Mouse (Mus musculus) midbrain, embryonic 16.5 days (tissue): ENCODE results near the gene Ngrn. TPM values are rescaled to one million over a fixed set of nuclear protein-coding genes. Genes with fewer than 3 reads are reported as not detected.
A peak's percentile ranks its signal among the peaks of the same experiment; 100 is the strongest.

Experiments
- ATAC-seq: fragments of 200-750 bp; cut with Nextera tagmentation; 2 replicates; pipeline ENCODE4 v1.8.0; 2017; ENCODE audit warnings: moderate TSS enrichment
- H3K27ac ChIP-seq: fragments of 300-500 bp; sonication (generic); 2 replicates; pipeline ENCODE4 v1.5.1; 2014; ENCODE audit warnings: mild to moderate bottlenecking, low read length, mixed read lengths
- H3K27me3 ChIP-seq: fragments of 300-500 bp; sonication (generic); 2 replicates; pipeline ENCODE4 v1.6.1; 2014; ENCODE audit warnings: low read depth, low read length, mixed read lengths; ENCODE audit not compliant: control insufficient read depth, insufficient read depth
- H3K36me3 ChIP-seq: fragments of 300-500 bp; sonication (generic); 2 replicates; pipeline ENCODE4 v1.6.1; 2014; ENCODE audit warnings: mild to moderate bottlenecking, low read length, moderate library complexity, mixed read lengths; ENCODE audit not compliant: control insufficient read depth, insufficient read depth
- H3K4me1 ChIP-seq: fragments of 300-500 bp; sonication (generic); 2 replicates; pipeline ENCODE4 v1.6.1; 2014; ENCODE audit warnings: mild to moderate bottlenecking, low read length, mixed read lengths; ENCODE audit not compliant: control insufficient read depth, insufficient read depth
- H3K4me2 ChIP-seq: fragments of 300-500 bp; sonication (generic); 2 replicates; pipeline ENCODE4 v1.6.1; 2014; ENCODE audit warnings: mild to moderate bottlenecking, low read length, mixed read lengths
- H3K4me3 ChIP-seq: fragments of 300-500 bp; sonication (generic); 2 replicates; pipeline ENCODE4 v1.5.1; 2014; ENCODE audit warnings: low read depth, mild to moderate bottlenecking, low read length, moderate library complexity, mixed read lengths
- H3K9ac ChIP-seq: fragments of 300-500 bp; sonication (generic); 2 replicates; pipeline ENCODE4 v1.6.1; 2014; ENCODE audit warnings: low read depth, low read length, mixed read lengths
- H3K9me3 ChIP-seq: fragments of 300-500 bp; sonication (generic); replicated peaks from 2 replicates; pipeline ENCODE4 v1.6.1; 2014; ENCODE audit warnings: mild to moderate bottlenecking, low read length, mixed read lengths; ENCODE audit not compliant: control insufficient read depth, poor library complexity, severe bottlenecking
- WGBS: fragments of 180-500 bp; shearing (Covaris S2); extraction: QIAGEN DNeasy Blood & Tissue Kit; methylation state at CpG from one replicate; pipeline ENCODE4 v1.1.7; 2014; 5-methylcytosine and 5-hydroxymethylcytosine counted together
- polyA plus RNA-seq: library from polyadenylated mRNA; unstranded; fragments of >200 nt; fragmentation: Nextera tagmentation; extraction: Ambion mirVana; gene quantifications from 2 replicates; pipeline ENCODE4 v1.2.1, GENCODE M21; 2015

Gene Ngrn
- polyA plus RNA-seq, 1 experiment from 2014 or later, result 78.5 TPM

DNA sequence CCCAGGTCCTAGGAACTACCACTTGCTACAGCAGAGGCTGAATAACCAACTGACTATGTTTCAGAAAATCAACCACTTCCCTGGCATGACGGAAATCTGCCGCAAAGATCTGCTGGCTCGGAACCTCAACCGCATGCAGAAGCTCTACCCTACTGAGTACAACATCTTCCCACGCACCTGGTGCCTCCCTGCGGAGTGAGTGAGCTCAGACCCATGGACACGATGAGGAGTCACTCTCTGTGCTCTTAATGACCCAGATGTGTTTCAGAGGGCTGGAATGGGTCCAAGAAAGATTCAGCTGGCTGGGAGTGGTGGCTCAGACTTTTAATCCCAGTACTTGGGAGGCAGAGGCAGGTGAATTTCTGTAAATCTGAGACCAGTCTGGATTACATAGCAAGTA, 8.6 kb upstream of the Ngrn start:
- H3K4me1 ChIP-seq, result no peaks in the 10 kb centered on the region
- H3K9me3 ChIP-seq, result no peaks in the 10 kb centered on the region
- no peaks in the 10 kb centered on the region for H3K36me3 ChIP-seq
- H3K27ac ChIP-seq, result no peak overlapping the region
- H3K9ac ChIP-seq, result no peak overlapping the region
- H3K4me3 ChIP-seq, result no peak overlapping the region
- no peak overlapping the region for H3K4me2 ChIP-seq
- WGBS, result 82% methylated on average over 7 of the region's 7 CpGs
- H3K27me3 ChIP-seq, result peaks cover 11% of the 10 kb centered on the region
- ATAC-seq, result no peak

DNA sequence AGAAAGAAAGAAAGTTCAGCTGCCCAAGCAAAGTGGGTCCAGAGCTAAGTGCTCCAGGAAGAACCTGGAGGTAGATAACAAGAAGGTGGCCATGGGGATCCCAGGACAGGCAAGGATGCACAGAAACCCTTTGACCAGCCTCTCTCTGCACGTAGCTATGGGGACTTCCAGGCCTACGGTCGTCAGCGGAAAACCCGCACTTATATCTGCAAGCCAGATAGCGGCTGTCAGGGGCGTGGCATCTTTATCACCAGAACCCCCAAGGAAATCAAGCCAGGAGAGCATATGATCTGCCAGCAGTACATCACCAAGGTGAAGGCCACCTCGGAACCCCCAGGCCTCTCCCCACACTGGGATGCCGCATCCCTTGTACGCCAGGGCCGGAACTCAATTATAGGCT, 8.1 kb upstream of the Ngrn start:
- ATAC-seq, result no peak
- WGBS, result 88% methylated on average over 11 of the region's 11 CpGs
- Histone ChIP-seq H3K27me3 (peaks cover 11% of the 10 kb centered on the region), H3K4me3 (no peak overlapping the region), H3K9me3 (no peaks in the 10 kb centered on the region), H3K27ac (no peak overlapping the region), H3K4me2 (no peak overlapping the region), H3K9ac (no peak overlapping the region), H3K4me1 (no peaks in the 10 kb centered on the region), H3K36me3 (no peaks in the 10 kb centered on the region)

DNA sequence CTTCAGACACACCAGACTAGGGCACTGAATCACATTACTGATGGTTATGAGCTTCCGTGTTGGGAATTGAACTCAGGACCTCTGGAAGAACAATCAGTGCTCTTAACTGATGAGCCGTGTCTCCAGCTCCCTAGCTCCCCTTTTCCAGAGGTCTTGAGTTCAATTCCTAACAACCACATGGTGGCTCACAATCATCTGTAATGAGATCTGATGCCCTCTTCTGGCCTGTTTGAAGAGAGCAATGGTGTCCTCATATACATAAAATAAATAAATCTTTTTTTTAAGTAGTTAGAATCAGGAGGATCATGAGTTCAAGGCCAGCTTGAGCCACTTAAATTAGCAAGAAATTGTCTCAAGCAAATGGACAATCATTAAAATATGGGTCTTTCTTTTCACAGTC, 5.0 kb upstream of the Ngrn start:
- Histone ChIP-seq H3K36me3 (no peaks in the 10 kb centered on the region), H3K9me3 (no peaks in the 10 kb centered on the region), H3K27me3 (peaks cover 32% of the 10 kb centered on the region), H3K4me1 (peaks cover 2% of the 10 kb centered on the region; the same call in 1 of the 2 replicates), H3K4me3 (no peak overlapping the region), H3K27ac (no peak overlapping the region), H3K4me2 (no peak overlapping the region), H3K9ac (no peak overlapping the region)
- 70% methylated on average over 2 of the region's 2 CpGs for WGBS
- ATAC-seq, result no peak

DNA sequence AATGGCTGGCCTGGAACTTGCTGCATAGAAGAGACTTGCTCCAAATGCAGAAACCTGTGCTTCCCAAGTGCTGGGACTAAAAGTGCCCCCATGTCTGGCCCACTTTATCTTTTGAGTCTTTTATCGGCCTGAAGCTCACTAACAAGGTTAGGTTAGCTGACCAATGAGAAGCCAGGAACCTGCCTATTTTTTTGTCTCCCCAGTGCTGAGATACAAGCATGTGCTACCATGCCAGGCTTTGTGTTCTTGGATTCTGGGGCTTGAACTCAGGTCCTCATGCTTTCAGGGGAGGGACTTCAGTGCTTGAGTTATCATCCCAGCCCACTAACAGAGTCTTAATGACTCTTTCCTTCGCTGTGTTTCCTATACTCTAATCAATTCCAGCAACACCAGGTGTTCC, 3.3 kb upstream of the Ngrn start:
- Histone ChIP-seq H3K4me3 (no peak overlapping the region), H3K9ac (no peak overlapping the region), H3K4me1 (peaks cover 9% of the 10 kb centered on the region), H3K9me3 (no peaks in the 10 kb centered on the region), H3K36me3 (no peaks in the 10 kb centered on the region), H3K27me3 (peaks cover 32% of the 10 kb centered on the region), H3K4me2 (no peak overlapping the region), H3K27ac (no peak overlapping the region)
- no peak for ATAC-seq
- 66% methylated on average over 2 of the region's 2 CpGs for WGBS

DNA sequence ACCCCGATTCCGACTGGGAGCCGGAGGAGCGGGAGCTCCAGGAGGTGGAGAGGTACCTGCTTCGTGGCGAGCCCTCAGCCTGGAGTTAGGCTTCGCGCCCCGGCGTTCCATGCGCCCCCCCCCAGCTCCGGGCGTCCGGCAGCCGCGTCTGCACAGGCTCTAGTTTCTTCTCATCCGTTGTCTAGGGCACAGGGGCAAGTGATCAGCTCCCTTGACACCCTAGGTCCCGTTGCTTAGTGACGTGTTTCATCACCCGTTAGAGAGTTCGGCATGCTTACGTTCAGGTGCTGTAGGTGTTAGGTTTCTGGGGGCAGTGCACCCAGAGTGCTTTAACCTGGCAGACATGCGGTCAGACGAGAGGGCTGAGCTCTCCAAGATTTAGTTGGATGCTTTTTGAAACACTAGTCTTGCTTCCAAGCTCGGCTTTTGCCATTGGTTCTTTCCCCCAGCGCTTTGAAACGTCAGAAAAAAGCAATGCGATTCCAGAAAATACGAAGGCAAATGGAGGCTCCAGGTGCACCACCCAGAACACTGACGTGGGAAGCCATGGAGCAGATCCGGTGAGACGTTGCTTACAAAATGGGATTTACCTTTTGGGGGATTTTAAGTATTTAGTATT, 466 bp downstream of the Ngrn start:
- under 1% methylated on average over 31 of the region's 32 CpGs for WGBS
- Histone ChIP-seq H3K4me3 (peak overlapping the region; percentile 71), H3K27ac (peak overlapping the region; percentile 77), H3K27me3 (peaks cover 27% of the 10 kb centered on the region), H3K9ac (peak overlapping the region; percentile 85), H3K4me1 (peaks cover 9% of the 10 kb centered on the region), H3K9me3 (no peaks in the 10 kb centered on the region), H3K4me2 (peak overlapping the region; percentile 72), H3K36me3 (peaks cover 22% of the 10 kb centered on the region)
- ATAC-seq, result peak; percentile 73

DNA sequence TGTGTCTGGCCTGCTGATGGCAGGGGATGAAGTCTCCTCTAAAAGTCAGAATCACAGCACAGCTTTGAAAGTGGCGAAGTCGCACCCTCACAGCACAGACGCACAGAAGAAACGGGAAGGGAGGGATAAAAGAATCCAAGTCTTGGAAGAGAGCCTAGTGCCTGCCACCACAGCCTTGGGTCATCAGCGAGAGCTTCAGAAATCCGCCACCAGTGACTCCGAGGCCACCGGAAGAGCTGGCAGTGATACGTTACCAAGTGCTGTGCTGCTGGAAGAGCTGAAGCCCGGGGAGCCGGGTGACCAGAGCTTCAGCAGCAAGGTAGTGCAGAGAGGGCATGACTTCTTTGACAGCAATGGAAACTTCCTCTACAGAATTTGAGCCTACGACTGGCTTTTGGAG, 3.6 kb downstream of the Ngrn start:
- 95% methylated on average over 12 of the region's 12 CpGs for WGBS
- peaks cover 29% of the 10 kb centered on the region for H3K36me3 ChIP-seq

DNA sequence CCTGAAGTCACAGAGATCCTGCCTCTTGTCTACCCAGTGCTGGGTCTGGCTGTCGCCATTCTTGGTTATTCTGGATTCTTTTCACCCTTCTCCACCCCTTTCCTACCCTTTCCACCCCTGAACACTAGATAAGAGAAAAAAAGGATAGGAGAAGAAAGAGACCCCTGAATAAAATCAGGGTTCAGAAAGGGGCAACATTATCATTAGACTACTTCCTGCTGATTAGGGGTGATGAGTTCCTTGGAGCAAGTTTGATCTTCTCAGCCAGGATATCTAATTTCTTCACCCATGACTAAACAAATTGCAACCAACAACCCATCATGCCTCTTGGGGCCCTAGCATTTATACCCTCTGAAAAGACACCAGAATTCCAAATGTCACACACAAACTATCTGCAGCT, 6.7 kb downstream of the Ngrn start:
- Histone ChIP-seq H3K36me3 (peaks cover 32% of the 10 kb centered on the region), H3K27ac (no peak overlapping the region), H3K27me3 (no peaks in the 10 kb centered on the region), H3K4me2 (no peak overlapping the region), H3K4me3 (no peak overlapping the region), H3K9me3 (no peaks in the 10 kb centered on the region), H3K4me1 (peaks cover 21% of the 10 kb centered on the region), H3K9ac (no peak overlapping the region)
- no peak for ATAC-seq
- 75% methylated on average over 1 of the region's 1 CpGs for WGBS

More for the DNA sequence above, 3.6 kb downstream of the Ngrn start:
- no peaks in the 10 kb centered on the region for H3K9me3 ChIP-seq
- ATAC-seq, result no peak
- H3K4me3 ChIP-seq, result no peak overlapping the region
- no peak overlapping the region for H3K27ac ChIP-seq
- no peak overlapping the region for H3K9ac ChIP-seq
- H3K4me1 ChIP-seq, result peaks cover 16% of the 10 kb centered on the region
- peaks cover 3% of the 10 kb centered on the region; the same call in 1 of the 2 replicates for H3K27me3 ChIP-seq
- H3K4me2 ChIP-seq, result no peak overlapping the region

DNA sequence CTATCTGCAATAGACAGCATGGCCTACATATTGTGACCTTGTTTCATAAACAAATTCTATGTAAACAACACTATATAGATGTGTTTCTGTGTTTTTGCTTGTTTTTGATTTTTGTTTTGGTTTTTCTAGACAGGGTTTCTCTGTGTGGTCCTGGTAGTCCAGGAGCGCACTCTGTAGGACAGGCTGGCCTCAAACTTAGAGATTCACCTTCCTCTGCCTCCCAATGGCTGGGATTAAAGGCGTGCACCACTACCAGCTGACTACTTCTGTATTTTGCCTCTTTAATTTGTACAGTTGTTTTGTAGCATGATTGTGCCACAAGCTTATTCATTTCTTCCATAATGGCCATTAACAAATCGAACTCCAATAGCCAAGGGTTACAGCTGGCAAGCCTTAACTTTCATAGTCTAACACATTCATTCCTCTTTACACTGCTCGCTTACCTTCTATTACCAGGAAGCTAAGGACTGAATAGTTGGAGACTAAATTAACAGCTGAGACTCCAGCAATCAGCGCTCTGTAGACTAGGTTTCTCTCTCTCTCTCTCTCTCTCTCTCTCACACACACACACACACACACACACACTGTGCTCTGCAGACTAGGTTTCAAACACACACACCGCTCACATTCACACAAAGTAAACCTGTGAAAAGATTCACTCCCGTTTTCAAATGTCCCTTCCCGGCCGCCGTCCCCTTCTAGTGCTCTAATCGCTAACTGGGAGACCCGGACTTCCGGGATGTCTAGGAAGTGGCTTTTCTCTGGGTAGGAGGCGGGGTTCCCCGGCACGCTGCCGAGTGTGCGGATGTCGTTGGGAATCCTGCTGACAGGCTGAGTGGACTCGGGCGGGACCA, 8.1 kb downstream of the Ngrn start, which contains the start of gene Vps33b:
Gene Vps33b (plus strand): TSS at position 753 of the 854 bp plus-strand sequence.
- Histone ChIP-seq H3K36me3 (peaks cover 41% of the 10 kb centered on the region), H3K9me3 (peaks cover under 1% of the 10 kb centered on the region; the same call in 1 of the 2 replicates), H3K4me3 (peak within 1 kb of the TSS; percentile 90), H3K4me1 (peaks cover 21% of the 10 kb centered on the region), H3K4me2 (peak within 1 kb of the TSS; percentile 81), H3K27me3 (no peaks in the 10 kb centered on the region), H3K9ac (peak within 1 kb of the TSS; percentile 86), H3K27ac (peak within 1 kb of the TSS; percentile 80)
- peak; percentile 93 for ATAC-seq
- 6% methylated on average over 21 of the region's 21 CpGs for WGBS

DNA sequence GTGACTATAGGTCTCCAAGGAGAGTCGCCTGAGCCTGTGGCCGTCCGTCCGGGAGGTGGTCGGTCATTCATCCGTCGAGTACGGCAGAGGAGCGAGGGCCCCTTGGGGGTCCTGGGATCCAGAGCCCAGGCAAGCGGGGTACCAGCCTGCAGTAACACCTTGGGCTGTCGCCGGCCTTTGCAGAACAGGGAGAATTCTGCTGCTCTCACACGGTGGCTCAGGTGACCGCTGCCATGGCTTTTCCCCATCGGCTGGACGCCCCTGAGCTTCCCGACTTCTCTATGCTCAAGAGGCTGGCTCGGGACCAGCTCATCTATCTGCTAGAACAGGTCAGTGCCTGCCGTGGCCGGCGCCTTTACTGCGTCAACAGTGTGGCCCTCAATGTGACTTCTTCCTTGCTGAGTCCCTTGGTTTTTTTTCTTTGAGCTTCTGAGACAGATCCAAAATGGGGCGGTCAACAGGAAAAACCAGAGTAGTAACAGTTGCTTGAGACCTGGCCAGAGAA, 8.8 kb downstream of the Ngrn start:
- WGBS, result 1% methylated on average over 23 of the region's 23 CpGs
- Histone ChIP-seq H3K4me1 (peaks cover 21% of the 10 kb centered on the region), H3K36me3 (peaks cover 41% of the 10 kb centered on the region), H3K9ac (peak overlapping the region; percentile 86), H3K4me3 (peak overlapping the region; percentile 90), H3K4me2 (peak overlapping the region; percentile 81), H3K27ac (peak overlapping the region; percentile 80), H3K27me3 (no peaks in the 10 kb centered on the region), H3K9me3 (peaks cover 7% of the 10 kb centered on the region; the same call in 1 of the 2 replicates)
- peak; percentile 73; the same call in 1 of the 2 replicates for ATAC-seq
